Mouse (Mus musculus): ENCODE results near the gene Eepd1.

DNA sequence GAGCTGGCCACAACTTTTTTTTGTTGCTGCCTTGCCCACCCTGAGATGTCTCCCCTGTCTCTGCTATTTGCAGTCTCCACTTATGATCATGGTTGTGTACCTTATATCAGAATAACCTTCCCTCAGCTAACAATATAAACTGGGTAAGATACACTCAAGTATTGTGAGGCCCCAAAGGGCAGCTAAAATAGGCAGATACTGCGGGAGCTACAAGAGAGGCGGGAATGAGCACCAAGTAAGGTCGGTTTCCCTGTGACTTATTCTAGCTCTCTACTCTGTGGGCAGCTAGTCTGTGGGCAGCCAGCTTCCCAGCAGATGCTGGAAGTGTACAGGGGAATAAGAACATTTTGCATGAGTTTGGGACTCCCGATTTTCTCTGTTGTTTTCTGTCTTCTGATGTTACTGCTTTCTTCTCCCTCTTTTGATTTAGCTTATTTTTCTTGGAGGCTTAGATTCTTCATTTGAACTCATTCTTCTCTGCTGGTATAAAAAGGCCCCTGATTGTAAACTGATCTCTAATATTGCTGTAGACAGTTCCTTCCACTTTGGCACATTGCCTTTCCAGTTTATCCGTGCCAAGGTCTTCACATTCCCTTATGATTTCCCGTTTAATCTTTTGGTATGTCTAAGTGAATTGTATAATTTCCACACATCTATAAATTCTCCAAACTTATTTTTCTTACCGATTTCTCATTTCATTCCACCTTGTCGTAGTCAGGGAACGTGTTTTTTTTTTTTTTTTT lies 78.8 kb downstream of the Eepd1 start:
- TF ChIP-seq CTCF (conservative IDR thresholded peaks at IDR 0.05; ENCODE audit: low read length), result no peak
- TF ChIP-seq NANOG (IDR thresholded peaks at IDR 0.05; ENCODE audit: borderline replicate concordance, low read length), result no peak
- no peak for TF ChIP-seq POU5F1 (IDR thresholded peaks at IDR 0.05; ENCODE audit: borderline replicate concordance, low read length)
